Mouse (Mus musculus) midbrain, embryonic 12.5 days (tissue): ENCODE results near the gene Cabp4. TPM values are rescaled to one million over a fixed set of nuclear protein-coding genes. Genes with fewer than 3 reads are reported as not detected.

Experiments
- ATAC-seq: fragments of 200-750 bp; cut with Nextera tagmentation; 2 replicates; pipeline ENCODE4 v1.8.0; 2017; ENCODE audit warnings: low read depth, moderate TSS enrichment, moderate library complexity; ENCODE audit not compliant: low FRiP score
- H3K27ac ChIP-seq: fragments of 300-500 bp; sonication (generic); replicated peaks from 2 replicates; pipeline ENCODE4 v1.5.1; 2016; ENCODE audit warnings: mild to moderate bottlenecking
- H3K27me3 ChIP-seq: fragments of 300-500 bp; sonication (generic); 2 replicates; pipeline ENCODE4 v1.6.1; 2016; ENCODE audit warnings: mild to moderate bottlenecking
- H3K36me3 ChIP-seq: fragments of 300-500 bp; sonication (generic); 2 replicates; pipeline ENCODE4 v1.6.1; 2016
- H3K4me1 ChIP-seq: fragments of 300-500 bp; sonication (generic); 2 replicates; pipeline ENCODE4 v1.6.1; 2016
- H3K4me2 ChIP-seq: fragments of 300-500 bp; sonication (generic); replicated peaks from 2 replicates; pipeline ENCODE4 v1.6.1; 2016; ENCODE audit warnings: mild to moderate bottlenecking, moderate library complexity
- H3K4me3 ChIP-seq: fragments of 300-500 bp; sonication (generic); 2 replicates; pipeline ENCODE4 v1.5.1; 2016; ENCODE audit warnings: mild to moderate bottlenecking
- H3K9ac ChIP-seq: fragments of 300-500 bp; sonication (generic); replicated peaks from 2 replicates; pipeline ENCODE4 v1.6.1; 2016; ENCODE audit warnings: mild to moderate bottlenecking, moderate library complexity
- H3K9me3 ChIP-seq: fragments of 300-500 bp; sonication (generic); 2 replicates; pipeline ENCODE4 v1.6.1; 2016; ENCODE audit warnings: mild to moderate bottlenecking
- WGBS: fragments of 180-500 bp; shearing (Covaris S2); methylation state at CpG from one replicate; pipeline ENCODE4 v1.1.7; 2016; 5-methylcytosine and 5-hydroxymethylcytosine counted together
- polyA plus RNA-seq: library from polyadenylated mRNA; unstranded; fragments of >200 nt; fragmentation: Nextera tagmentation; extraction: Ambion mirVana; gene quantifications from 2 replicates; pipeline ENCODE4 v1.2.1, GENCODE M21; 2016

The Cabp4 gene
- polyA plus RNA-seq, 1 experiment from 2014 or later, result 0.14 TPM

DNA sequence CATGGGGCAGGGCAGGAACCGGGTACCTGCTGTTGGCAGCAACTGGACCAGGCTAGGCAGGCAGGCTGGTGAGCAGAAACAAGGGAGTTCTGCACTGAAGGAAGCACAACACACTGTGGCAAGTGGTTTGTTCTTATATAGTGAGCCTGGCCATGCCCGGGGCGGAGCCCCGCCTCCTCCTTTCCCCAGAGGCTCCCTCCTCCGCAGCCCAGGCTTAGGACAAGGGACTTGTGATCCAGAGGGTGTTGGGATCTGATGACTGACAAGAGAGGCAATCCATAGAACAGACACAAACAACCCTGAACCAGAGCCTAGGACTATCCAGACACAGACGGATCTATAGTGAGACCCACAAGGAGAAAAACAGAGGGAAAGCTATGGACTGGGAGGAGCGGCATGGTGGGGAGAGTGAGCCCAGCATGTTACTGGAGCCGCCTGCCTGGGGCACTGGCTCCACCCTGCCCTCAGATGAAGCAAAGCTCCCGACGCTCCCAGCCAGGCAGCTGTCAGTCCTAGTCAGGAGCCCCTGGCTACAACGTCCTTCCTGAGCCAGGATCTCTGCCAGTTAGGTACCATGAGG, 31.6 kb upstream of the Cabp4 start, which contains the start of gene Carns1:
TSS of gene Carns1 (minus strand) at position 112 of the 580 bp plus-strand sequence.
- peak within 1 kb of the TSS; percentile 37 for H3K9ac ChIP-seq
- H3K27ac ChIP-seq, result peak within 1 kb of the TSS; percentile 46; the same call in 1 of the 2 replicates
- ATAC-seq, result peak; percentile 52; the same call in 1 of the 2 replicates
- no peaks in the 10 kb centered on the region for H3K36me3 ChIP-seq
- peaks cover 13% of the 10 kb centered on the region for H3K4me1 ChIP-seq
- peak within 1 kb of the TSS; percentile 2 for H3K4me3 ChIP-seq
- peak within 1 kb of the TSS; percentile 47 for H3K4me2 ChIP-seq
- 4% methylated on average over 11 of the region's 11 CpGs for WGBS
- H3K27me3 ChIP-seq, result peaks cover 37% of the 10 kb centered on the region
- H3K9me3 ChIP-seq, result no peaks in the 10 kb centered on the region

DNA sequence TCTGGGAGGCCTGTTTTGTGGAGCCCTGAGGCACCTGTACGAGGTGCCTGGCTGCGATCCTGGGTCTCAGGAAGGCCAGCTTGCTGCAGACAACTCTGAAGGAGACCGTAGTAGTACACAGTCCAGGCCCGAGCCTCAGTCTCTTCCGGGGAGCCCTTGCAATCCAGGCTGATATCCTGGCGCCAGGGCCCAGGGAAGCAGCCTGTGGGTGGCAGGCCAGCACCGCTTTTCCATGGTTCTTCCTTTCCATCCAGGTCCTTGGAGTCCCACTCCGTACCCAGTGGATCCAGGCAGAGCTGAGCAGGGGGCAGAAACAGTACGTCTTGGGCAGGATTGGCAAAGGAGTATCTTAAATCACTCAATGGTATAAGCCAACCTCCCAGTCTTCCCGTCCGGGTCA, 29.1 kb upstream of the Cabp4 start:
- Histone ChIP-seq H3K36me3 (no peaks in the 10 kb centered on the region), H3K27ac (no peak overlapping the region), H3K4me1 (peaks cover 19% of the 10 kb centered on the region), H3K9me3 (no peaks in the 10 kb centered on the region), H3K27me3 (peaks cover 39% of the 10 kb centered on the region), H3K9ac (no peak overlapping the region), H3K4me2 (no peak overlapping the region), H3K4me3 (no peak overlapping the region)
- WGBS, result 52% methylated on average over 11 of the region's 11 CpGs
- ATAC-seq, result no peak

GRCm38 (mm10) chr19:4171393-4172290, 27.8 kb upstream of the Cabp4 start:
- Histone ChIP-seq H3K9ac (peak overlapping the region; percentile 37; the same call in 1 of the 2 replicates), H3K27me3 (peaks cover 35% of the 10 kb centered on the region)

GRCm38 (mm10) chr19:4170723-4171392, 27.0 kb upstream of the Cabp4 start:
- H3K27ac ChIP-seq, result no peak overlapping the region
- H3K4me3 ChIP-seq, result no peak overlapping the region
- no peak overlapping the region for H3K4me2 ChIP-seq
- H3K36me3 ChIP-seq, result no peaks in the 10 kb centered on the region
- no peak overlapping the region for H3K9ac ChIP-seq
- no peak for ATAC-seq
- H3K27me3 ChIP-seq, result peaks cover 30% of the 10 kb centered on the region; the same call in 1 of the 2 replicates
- WGBS, result 86% methylated on average over 10 of the region's 10 CpGs
- no peaks in the 10 kb centered on the region for H3K9me3 ChIP-seq
- peaks cover 17% of the 10 kb centered on the region for H3K4me1 ChIP-seq

More at GRCm38 (mm10) chr19:4171393-4172290, 27.8 kb upstream of the Cabp4 start:
- 73% methylated on average over 13 of the region's 13 CpGs for WGBS
- no peak for ATAC-seq
- Histone ChIP-seq H3K4me2 (no peak overlapping the region), H3K4me1 (peaks cover 19% of the 10 kb centered on the region), H3K36me3 (no peaks in the 10 kb centered on the region), H3K27ac (no peak overlapping the region), H3K9me3 (no peaks in the 10 kb centered on the region), H3K4me3 (no peak overlapping the region)

- 8% methylated on average over 26 of the region's 27 CpGs for WGBS
Observed at GRCm38 (mm10) chr19:4169810-4170209, 26.0 kb upstream of the Cabp4 start.

DNA sequence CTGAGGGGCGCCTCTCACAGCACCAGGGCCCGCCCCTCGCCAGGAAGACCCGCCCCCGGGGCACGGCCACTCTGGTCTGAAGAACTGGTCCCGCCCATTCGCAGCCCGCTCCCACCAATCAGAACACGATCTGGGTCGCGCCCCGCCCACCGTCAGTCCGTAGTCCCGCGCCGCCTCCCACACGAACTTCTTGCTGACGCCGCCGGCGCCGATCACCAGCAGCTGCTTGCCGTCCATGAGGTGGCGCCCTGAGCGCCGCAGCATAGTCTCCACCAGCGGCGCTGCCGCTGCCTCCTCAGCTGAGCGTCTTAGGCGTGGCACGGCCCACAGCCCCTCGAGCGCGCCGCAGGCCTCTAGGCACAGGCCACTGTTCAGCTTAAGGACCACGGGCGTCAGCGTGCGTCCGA, 25.5 kb upstream of the Cabp4 start:
- H3K4me2 ChIP-seq, result peak overlapping the region; percentile 77
- WGBS, result under 1% methylated on average over 42 of the region's 43 CpGs
- H3K9ac ChIP-seq, result peak overlapping the region; percentile 72
- H3K4me1 ChIP-seq, result peaks cover 6% of the 10 kb centered on the region
- H3K27ac ChIP-seq, result peak overlapping the region; percentile 82
- H3K27me3 ChIP-seq, result peaks cover 21% of the 10 kb centered on the region; the same call in 1 of the 2 replicates
- H3K4me3 ChIP-seq, result peak overlapping the region; percentile 41
- ATAC-seq, result peak; percentile 95
- H3K9me3 ChIP-seq, result no peaks in the 10 kb centered on the region
- H3K36me3 ChIP-seq, result no peaks in the 10 kb centered on the region

More at GRCm38 (mm10) chr19:4169810-4170209, 26.0 kb upstream of the Cabp4 start:
- H3K27me3 ChIP-seq, result peaks cover 25% of the 10 kb centered on the region; the same call in 1 of the 2 replicates
- peaks cover 7% of the 10 kb centered on the region for H3K4me1 ChIP-seq
- H3K4me3 ChIP-seq, result peak overlapping the region; percentile 41
- no peaks in the 10 kb centered on the region for H3K36me3 ChIP-seq
- H3K4me2 ChIP-seq, result peak overlapping the region; percentile 77
- peak; percentile 72 for ATAC-seq
- peak overlapping the region; percentile 72 for H3K9ac ChIP-seq
- peak overlapping the region; percentile 82 for H3K27ac ChIP-seq
- no peaks in the 10 kb centered on the region for H3K9me3 ChIP-seq

- H3K4me2 ChIP-seq, result no peak overlapping the region
- WGBS, result 82% methylated on average over 9 of the region's 9 CpGs
- H3K27ac ChIP-seq, result no peak overlapping the region
- 0 out of 2 replicates have a peak, but pooled peaks cover 15% of the 10 kb centered on the region for H3K27me3 ChIP-seq
- peaks cover 20% of the 10 kb centered on the region for H3K4me1 ChIP-seq
- no peaks in the 10 kb centered on the region for H3K9me3 ChIP-seq
- H3K4me3 ChIP-seq, result no peak overlapping the region
- ATAC-seq, result no peak
- H3K9ac ChIP-seq, result no peak overlapping the region
- no peaks in the 10 kb centered on the region for H3K36me3 ChIP-seq
Observed at GRCm38 (mm10) chr19:4166678-4167476, 23.0 kb upstream of the Cabp4 start.

DNA sequence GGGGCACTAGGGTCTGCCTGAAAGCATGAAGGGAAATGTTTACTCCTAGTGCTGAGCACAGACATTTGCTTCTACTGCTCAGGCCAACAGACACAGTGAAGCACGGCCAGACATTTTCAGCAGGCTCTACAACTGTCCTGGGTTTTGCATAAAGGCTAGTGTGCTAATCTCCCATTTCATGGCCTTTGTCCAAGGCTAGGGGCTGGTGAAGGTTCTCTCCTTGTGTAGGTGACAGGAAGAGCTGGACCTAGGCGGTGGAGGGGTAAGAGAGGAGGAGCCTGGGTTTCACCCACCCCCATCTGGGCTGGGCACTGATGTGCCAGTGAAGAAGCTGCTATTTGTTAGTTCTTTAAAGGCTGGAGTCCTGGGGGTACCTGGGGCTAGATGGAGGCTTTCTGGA, 20.9 kb upstream of the Cabp4 start:
- 0 out of 2 replicates have a peak overlapping the region, but pooled peaks have one; percentile 6 for H3K9ac ChIP-seq
- no peak overlapping the region for H3K4me2 ChIP-seq
- H3K27ac ChIP-seq, result no peak overlapping the region
- no peak overlapping the region for H3K4me3 ChIP-seq
- no peak for ATAC-seq
- peaks cover 15% of the 10 kb centered on the region for H3K4me1 ChIP-seq
- peaks cover 12% of the 10 kb centered on the region for H3K36me3 ChIP-seq
- H3K27me3 ChIP-seq, result no peaks in the 10 kb centered on the region
- 74% methylated on average over 2 of the region's 2 CpGs for WGBS
- H3K9me3 ChIP-seq, result no peaks in the 10 kb centered on the region

GRCm38 (mm10) chr19:4164100-4164499, 20.3 kb upstream of the Cabp4 start:
- Histone ChIP-seq H3K27ac (peak overlapping the region; percentile 78; the same call in 1 of the 2 replicates), H3K4me2 (no peak overlapping the region), H3K9me3 (no peaks in the 10 kb centered on the region), H3K9ac (no peak overlapping the region), H3K4me1 (peaks cover 14% of the 10 kb centered on the region), H3K4me3 (no peak overlapping the region), H3K27me3 (no peaks in the 10 kb centered on the region), H3K36me3 (peaks cover 18% of the 10 kb centered on the region)
- ATAC-seq, result no peak
- 83% methylated on average over 3 of the region's 3 CpGs for WGBS

DNA sequence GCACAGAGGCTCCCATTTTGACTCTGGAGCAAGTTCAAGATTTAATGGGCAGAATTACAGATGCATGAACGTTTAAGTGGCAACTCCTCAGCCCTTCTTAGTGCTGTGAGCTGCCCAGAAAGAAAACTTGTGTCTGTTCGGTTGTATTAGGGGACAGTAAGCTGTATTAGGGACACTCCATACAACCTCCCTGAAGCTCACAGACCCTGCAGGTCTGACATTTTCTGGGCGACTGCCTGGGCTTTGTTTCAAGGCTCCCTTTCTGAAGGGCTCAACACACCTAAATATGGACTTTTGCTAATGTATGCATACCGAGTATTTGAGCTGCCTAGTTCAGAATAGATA, 19.7 kb upstream of the Cabp4 start:
- WGBS, result 36% methylated on average over 4 of the region's 4 CpGs
- H3K4me2 ChIP-seq, result peak overlapping the region; percentile 95
- H3K27ac ChIP-seq, result peak overlapping the region; percentile 78
- H3K9me3 ChIP-seq, result no peaks in the 10 kb centered on the region
- peak overlapping the region; percentile 69 for H3K4me3 ChIP-seq
- peak; percentile 50 for ATAC-seq
- H3K27me3 ChIP-seq, result no peaks in the 10 kb centered on the region
- H3K4me1 ChIP-seq, result peaks cover 14% of the 10 kb centered on the region
- peak overlapping the region; percentile 34; the same call in 1 of the 2 replicates for H3K9ac ChIP-seq
- peaks cover 24% of the 10 kb centered on the region for H3K36me3 ChIP-seq
